Mouse (Mus musculus) MEL (cell line): Measurements from ENCODE around the gene A630089N07Rik.

Source experiments
- EP300 ChIP-seq, 2 experiments: IDR thresholded peaks; 2 replicates each; pipeline ENCODE4 v1.6.1; 2011; ENCODE audit warnings: improper control_type of control experiment in 2 of 2, low read length in 2 of 2, low read depth in 1 of 2, mild to moderate bottlenecking in 1 of 2
- GATA1 ChIP-seq: IDR thresholded peaks from 2 replicates; pipeline ENCODE4 v1.6.1; 2011; ENCODE audit warnings: low read depth, low read length, improper control_type of control experiment
- POLR2AphosphoS2 ChIP-seq: IDR thresholded peaks from 2 replicates; pipeline ENCODE4 v1.6.1; 2011; ENCODE audit warnings: low read length, improper control_type of control experiment
- SIN3A ChIP-seq: IDR thresholded peaks from 2 replicates; pipeline ENCODE4 v1.6.1; 2012; ENCODE audit warnings: low read length, improper control_type of control experiment, inconsistent platforms

- no peak; the same call in 1 of the 2 replicates for TF ChIP-seq SIN3A
- no peak for TF ChIP-seq POLR2AphosphoS2
- TF ChIP-seq EP300 (IDR thresholded peaks at IDR 0.05; ENCODE audit: low read depth in 1 of 2, low read length in 2 of 2), result peak; percentile 31 to 35; a peak in 2 of 4 replicates
- TF ChIP-seq GATA1, result no peak
Observed at GRCm38 (mm10) chr16:97995849-97996615, 86.2 kb downstream of the A630089N07Rik start.
